Mouse (Mus musculus): ENCODE results near the gene Tnfaip1. TPM values are rescaled to one million over a fixed set of nuclear protein-coding genes. Genes with fewer than 3 reads are reported as not detected.

Gene Tnfaip1
- polyA plus RNA-seq, 1 experiment = 38.2 TPM

GRCm38 (mm10) chr11:78557241-78557640 lies 21.1 kb upstream of the Tnfaip1 start:
- Histone ChIP-seq H3K27me3 (ENCODE audit: control insufficient read depth, insufficient read depth, low read length, poor library complexity, severe bottlenecking) (no peaks in the 10 kb centered on the region), H3K4me1 (ENCODE audit: control insufficient read depth, insufficient read depth, low read length) (no peaks in the 10 kb centered on the region), H3K9ac (ENCODE audit: low read depth, poor library complexity, severe bottlenecking) (no peak overlapping the region), H3K9me3 (replicated peaks; ENCODE audit: control insufficient read depth, insufficient read depth, low read length, poor library complexity, severe bottlenecking) (no peaks in the 10 kb centered on the region), H3K4me3 (ENCODE audit: low read depth, low read length) (no peak overlapping the region), H3K27ac (ENCODE audit: insufficient read depth, low read length) (no peak overlapping the region), H3K36me3 (ENCODE audit: control insufficient read depth, insufficient read depth, low read length, poor library complexity, severe bottlenecking) (no peaks in the 10 kb centered on the region)
- TF ChIP-seq CTCF (IDR thresholded peaks at IDR 0.05; ENCODE audit: low read depth, low read length) (peak; percentile 76), EP300 (IDR thresholded peaks at IDR 0.05; ENCODE audit: insufficient read depth, low read depth, low read length) (no peak), POLR2A (IDR thresholded peaks at IDR 0.05; ENCODE audit: insufficient read depth, low read length) (no peak)

- no peaks in the 10 kb centered on the region for H3K36me3 ChIP-seq (ENCODE audit: control insufficient read depth, insufficient read depth, low read length, poor library complexity, severe bottlenecking)
- H3K27ac ChIP-seq (ENCODE audit: insufficient read depth, low read length) = no peak overlapping the region
- no peaks in the 10 kb centered on the region for H3K27me3 ChIP-seq (ENCODE audit: control insufficient read depth, insufficient read depth, low read length, poor library complexity, severe bottlenecking)
- H3K4me1 ChIP-seq (ENCODE audit: control insufficient read depth, insufficient read depth, low read length) = no peaks in the 10 kb centered on the region
- H3K9me3 ChIP-seq (replicated peaks; ENCODE audit: control insufficient read depth, insufficient read depth, low read length, poor library complexity, severe bottlenecking) = no peaks in the 10 kb centered on the region
- H3K9ac ChIP-seq (ENCODE audit: low read depth, poor library complexity, severe bottlenecking) = no peak overlapping the region
- H3K4me3 ChIP-seq (ENCODE audit: low read depth, low read length) = no peak overlapping the region
- TF ChIP-seq POLR2A (IDR thresholded peaks at IDR 0.05; ENCODE audit: insufficient read depth, low read length) (no peak), EP300 (IDR thresholded peaks at IDR 0.05; ENCODE audit: insufficient read depth, low read depth, low read length) (no peak), CTCF (IDR thresholded peaks at IDR 0.05; ENCODE audit: low read depth, low read length) (no peak)
Observed at GRCm38 (mm10) chr11:78556070-78556469, 19.9 kb upstream of the Tnfaip1 start.

- no peaks in the 10 kb centered on the region for H3K9me3 ChIP-seq (replicated peaks; ENCODE audit: control insufficient read depth, insufficient read depth, low read length, poor library complexity, severe bottlenecking)
- H3K9ac ChIP-seq (ENCODE audit: low read depth, poor library complexity, severe bottlenecking) = no peak overlapping the region
- TF ChIP-seq POLR2A (IDR thresholded peaks at IDR 0.05; ENCODE audit: insufficient read depth, low read length) (no peak), EP300 (IDR thresholded peaks at IDR 0.05; ENCODE audit: insufficient read depth, low read depth, low read length) (no peak), CTCF (IDR thresholded peaks at IDR 0.05; ENCODE audit: low read depth, low read length) (no peak)
- no peak overlapping the region for H3K4me3 ChIP-seq (ENCODE audit: low read depth, low read length)
- no peak overlapping the region for H3K27ac ChIP-seq (ENCODE audit: insufficient read depth, low read length)
- no peaks in the 10 kb centered on the region for H3K4me1 ChIP-seq (ENCODE audit: control insufficient read depth, insufficient read depth, low read length)
- no peaks in the 10 kb centered on the region for H3K27me3 ChIP-seq (ENCODE audit: control insufficient read depth, insufficient read depth, low read length, poor library complexity, severe bottlenecking)
- H3K36me3 ChIP-seq (ENCODE audit: control insufficient read depth, insufficient read depth, low read length, poor library complexity, severe bottlenecking) = no peaks in the 10 kb centered on the region
Observed at GRCm38 (mm10) chr11:78555623-78556022, 19.5 kb upstream of the Tnfaip1 start.

- Histone ChIP-seq H3K27me3 (ENCODE audit: control insufficient read depth, insufficient read depth, low read length, poor library complexity, severe bottlenecking) (no peaks in the 10 kb centered on the region), H3K4me3 (ENCODE audit: low read depth, low read length) (peak overlapping the region; percentile 64), H3K9me3 (replicated peaks; ENCODE audit: control insufficient read depth, insufficient read depth, low read length, poor library complexity, severe bottlenecking) (no peaks in the 10 kb centered on the region), H3K27ac (ENCODE audit: insufficient read depth, low read length) (peak overlapping the region; percentile 16; the same call in 1 of the 2 replicates), H3K4me1 (ENCODE audit: control insufficient read depth, insufficient read depth, low read length) (no peaks in the 10 kb centered on the region), H3K36me3 (ENCODE audit: control insufficient read depth, insufficient read depth, low read length, poor library complexity, severe bottlenecking) (peaks cover 5% of the 10 kb centered on the region), H3K9ac (ENCODE audit: low read depth, poor library complexity, severe bottlenecking) (peak overlapping the region; percentile 80)
- no peak for TF ChIP-seq EP300 (IDR thresholded peaks at IDR 0.05; ENCODE audit: insufficient read depth, low read depth, low read length)
- TF ChIP-seq POLR2A (IDR thresholded peaks at IDR 0.05; ENCODE audit: insufficient read depth, low read length) = no peak
- no peak for TF ChIP-seq CTCF (IDR thresholded peaks at IDR 0.05; ENCODE audit: low read depth, low read length)
Observed at GRCm38 (mm10) chr11:78551059-78551398, 14.9 kb upstream of the Tnfaip1 start.

- TF ChIP-seq POLR2A (IDR thresholded peaks at IDR 0.05; ENCODE audit: insufficient read depth, low read length) = peak; percentile 70
- TF ChIP-seq EP300 (IDR thresholded peaks at IDR 0.05; ENCODE audit: insufficient read depth, low read depth, low read length) = 0 out of 2 replicates have a peak, but pooled peaks have one; percentile 9
- no peak for TF ChIP-seq CTCF (IDR thresholded peaks at IDR 0.05; ENCODE audit: low read depth, low read length)
- H3K27ac ChIP-seq (ENCODE audit: insufficient read depth, low read length) = peak within 1 kb of the TSS; percentile 16
- H3K4me3 ChIP-seq (ENCODE audit: low read depth, low read length) = peak within 1 kb of the TSS; percentile 76
- peaks cover 7% of the 10 kb centered on the region for H3K36me3 ChIP-seq (ENCODE audit: control insufficient read depth, insufficient read depth, low read length, poor library complexity, severe bottlenecking)
- no peaks in the 10 kb centered on the region for H3K4me1 ChIP-seq (ENCODE audit: control insufficient read depth, insufficient read depth, low read length)
- H3K27me3 ChIP-seq (ENCODE audit: control insufficient read depth, insufficient read depth, low read length, poor library complexity, severe bottlenecking) = no peaks in the 10 kb centered on the region
- peak within 1 kb of the TSS; percentile 80 for H3K9ac ChIP-seq (ENCODE audit: low read depth, poor library complexity, severe bottlenecking)
- no peaks in the 10 kb centered on the region for H3K9me3 ChIP-seq (replicated peaks; ENCODE audit: control insufficient read depth, insufficient read depth, low read length, poor library complexity, severe bottlenecking)
Observed at GRCm38 (mm10) chr11:78550168-78551058, 14.3 kb upstream of the Tnfaip1 start, which contains the start of gene Tmem97. Tmem97 (minus strand) TSS chr11:78550777.

GRCm38 (mm10) chr11:78549491-78549987 lies 13.4 kb upstream of the Tnfaip1 start:
- H3K4me3 ChIP-seq (ENCODE audit: low read depth, low read length) = peak overlapping the region; percentile 76
- peak overlapping the region; percentile 1 for H3K27ac ChIP-seq (ENCODE audit: insufficient read depth, low read length)
- H3K27me3 ChIP-seq (ENCODE audit: control insufficient read depth, insufficient read depth, low read length, poor library complexity, severe bottlenecking) = no peaks in the 10 kb centered on the region
- no peaks in the 10 kb centered on the region for H3K4me1 ChIP-seq (ENCODE audit: control insufficient read depth, insufficient read depth, low read length)
- peaks cover 7% of the 10 kb centered on the region for H3K36me3 ChIP-seq (ENCODE audit: control insufficient read depth, insufficient read depth, low read length, poor library complexity, severe bottlenecking)
- H3K9me3 ChIP-seq (replicated peaks; ENCODE audit: control insufficient read depth, insufficient read depth, low read length, poor library complexity, severe bottlenecking) = no peaks in the 10 kb centered on the region
- peak overlapping the region; percentile 77 for H3K9ac ChIP-seq (ENCODE audit: low read depth, poor library complexity, severe bottlenecking)
- TF ChIP-seq EP300 (IDR thresholded peaks at IDR 0.05; ENCODE audit: insufficient read depth, low read depth, low read length) (no peak), POLR2A (IDR thresholded peaks at IDR 0.05; ENCODE audit: insufficient read depth, low read length) (no peak), CTCF (IDR thresholded peaks at IDR 0.05; ENCODE audit: low read depth, low read length) (no peak)

Measured in ES-Bruce4 (cell line).